Mouse (Mus musculus): ENCODE data around the gene Pth2.

GRCm38 (mm10) chr7:45150321-45150720, 30.5 kb upstream of the Pth2 start:
- TF ChIP-seq POLR2A (IDR thresholded peaks at IDR 0.05; ENCODE audit: insufficient read depth, low read depth, low read length) (no peak), CTCF (IDR thresholded peaks at IDR 0.05) (no peak)

Data from heart, adult 2 months (tissue).